Mouse (Mus musculus): ENCODE data around the gene Ucp3.

GRCm38 (mm10) chr7:100508670-100509069, 35.9 kb downstream of the Ucp3 start:
- TF ChIP-seq CTCF (IDR thresholded peaks at IDR 0.05; ENCODE audit: low read depth, low read length) (no peak), POLR2A (IDR thresholded peaks at IDR 0.05; ENCODE audit: insufficient read depth, low read length) (no peak)
